Mouse (Mus musculus) heart, embryonic 11.5 days (tissue): ENCODE measurements around the gene Arfip1. TPM values are rescaled to one million over a fixed set of nuclear protein-coding genes. Genes with fewer than 3 reads are reported as not detected.
A peak's percentile ranks its signal among the peaks of the same experiment; 100 is the strongest.

Source experiments
- ATAC-seq: fragments of 200-750 bp; cut with Nextera tagmentation; replicated peaks from 2 replicates; pipeline ENCODE4 v1.8.0; 2017; ENCODE audit warnings: moderate library complexity; ENCODE audit not compliant: insufficient number of reproducible peaks, low FRiP score, low TSS enrichment
- H3K27ac ChIP-seq: fragments of 300-500 bp; sonication (generic); 2 replicates; pipeline ENCODE4 v1.5.1; 2014; ENCODE audit warnings: mild to moderate bottlenecking, low read depth, low read length
- H3K27me3 ChIP-seq: fragments of 300-500 bp; sonication (generic); 2 replicates; pipeline ENCODE4 v1.6.1; 2014; ENCODE audit warnings: mild to moderate bottlenecking, low read length, mixed read lengths; ENCODE audit not compliant: control insufficient read depth, insufficient read depth
- H3K36me3 ChIP-seq: fragments of 300-500 bp; sonication (generic); 2 replicates; pipeline ENCODE4 v1.6.1; 2014; ENCODE audit warnings: mild to moderate bottlenecking, low read length, moderate library complexity, mixed read lengths; ENCODE audit not compliant: control insufficient read depth, insufficient read depth
- H3K4me1 ChIP-seq: fragments of 300-500 bp; sonication (generic); 2 replicates; pipeline ENCODE4 v1.6.1; 2014; ENCODE audit warnings: low read length; ENCODE audit not compliant: control insufficient read depth, insufficient read depth
- H3K4me2 ChIP-seq: fragments of 300-500 bp; sonication (generic); 2 replicates; pipeline ENCODE4 v1.6.1; 2014; ENCODE audit warnings: mild to moderate bottlenecking, moderate library complexity
- H3K4me3 ChIP-seq: fragments of 300-500 bp; sonication (generic); 2 replicates; pipeline ENCODE4 v1.5.1; 2014; ENCODE audit warnings: low read depth, low read length
- H3K9ac ChIP-seq: fragments of 300-500 bp; sonication (generic); 2 replicates; pipeline ENCODE4 v1.6.1; 2014; ENCODE audit warnings: mild to moderate bottlenecking, low read depth, low read length, moderate library complexity
- H3K9me3 ChIP-seq: fragments of 300-500 bp; sonication (generic); replicated peaks from 2 replicates; pipeline ENCODE4 v1.6.1; 2016; ENCODE audit warnings: low read length; ENCODE audit not compliant: control insufficient read depth
- whole genome bisulfite sequencing: fragments of 180-500 bp; shearing (Covaris S2); extraction: QIAGEN DNeasy Blood & Tissue Kit; methylation state at CpG from one replicate; pipeline ENCODE4 v1.1.7; 2014; ENCODE audit not compliant: insufficient replicate concordance; 5-methylcytosine and 5-hydroxymethylcytosine counted together
- polyA plus RNA-seq: library from polyadenylated mRNA; unstranded; fragments of >200 nt; fragmentation: Nextera tagmentation; extraction: Ambion mirVana; gene quantifications from 2 replicates; pipeline ENCODE4 v1.2.1, GENCODE M21; 2014

Arfip1 gene
- polyA plus RNA-seq, 1 experiment from 2014 or later: 42.6 TPM

DNA sequence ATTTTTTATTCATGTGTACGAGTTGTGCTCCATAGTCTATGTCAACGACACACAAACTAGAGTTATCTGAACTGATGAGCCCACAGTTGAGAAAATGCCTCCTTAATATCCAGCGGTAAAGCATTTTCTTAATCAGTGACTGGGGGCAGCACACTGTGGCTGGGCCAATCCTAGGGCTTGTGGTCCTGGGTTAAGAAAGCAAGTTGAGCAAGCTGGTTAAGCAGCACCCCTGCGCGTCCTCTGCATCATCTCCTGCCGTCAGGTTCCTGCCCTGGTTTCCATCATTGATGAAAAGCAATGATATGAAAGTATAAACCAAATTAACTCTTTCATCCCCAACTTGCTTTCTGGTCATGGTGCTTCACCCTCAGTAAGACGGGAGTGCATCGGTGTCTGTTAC, 89.8 kb downstream of the Arfip1 start:
- WGBS: 83% methylated on average over 8 of the region's 8 CpGs
- no peak overlapping the region for H3K27ac ChIP-seq
- peaks cover 9% of the 10 kb centered on the region for H3K4me1 ChIP-seq
- 0 out of 2 replicates have a peak, but pooled peaks cover 3% of the 10 kb centered on the region for H3K36me3 ChIP-seq
- ATAC-seq: no peak
- H3K9ac ChIP-seq: no peak overlapping the region
- H3K27me3 ChIP-seq: no peaks in the 10 kb centered on the region
- no peaks in the 10 kb centered on the region for H3K9me3 ChIP-seq
- no peak overlapping the region for H3K4me2 ChIP-seq
- H3K4me3 ChIP-seq: no peak overlapping the region

- H3K4me2 ChIP-seq: no peak overlapping the region
- H3K4me3 ChIP-seq: no peak overlapping the region
- H3K27ac ChIP-seq: no peak overlapping the region
- ATAC-seq: no peak
- H3K4me1 ChIP-seq: peaks cover 9% of the 10 kb centered on the region
- WGBS: 80% methylated on average over 4 of the region's 4 CpGs
- no peak overlapping the region for H3K9ac ChIP-seq
- no peaks in the 10 kb centered on the region for H3K27me3 ChIP-seq
- 0 out of 2 replicates have a peak, but pooled peaks cover 3% of the 10 kb centered on the region for H3K36me3 ChIP-seq
- no peaks in the 10 kb centered on the region for H3K9me3 ChIP-seq
Measured at GRCm38 (mm10) chr3:84492148-84492547, 90.3 kb downstream of the Arfip1 start.

DNA sequence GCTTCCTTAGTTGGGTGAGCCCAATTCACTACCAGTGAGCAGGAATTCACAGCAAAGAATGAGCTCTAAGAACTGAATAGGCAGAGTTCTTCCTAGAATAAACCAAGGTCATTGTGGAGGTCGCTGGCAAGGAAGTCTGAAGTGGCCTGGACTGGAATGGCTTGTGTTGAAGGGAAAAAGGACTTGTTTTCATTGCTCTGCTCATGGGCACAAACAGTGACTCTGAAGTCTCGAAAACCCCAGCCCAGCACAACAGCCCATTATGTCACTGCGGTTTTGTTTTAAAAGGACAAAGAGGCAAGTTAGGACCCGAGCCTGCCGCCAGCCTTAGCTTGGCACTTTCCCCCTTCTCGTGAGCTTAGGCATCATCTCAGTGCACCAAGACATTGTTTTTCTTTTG, 93.7 kb downstream of the Arfip1 start:
- Histone ChIP-seq H3K4me1 (peaks cover 9% of the 10 kb centered on the region), H3K4me3 (no peak overlapping the region), H3K4me2 (no peak overlapping the region), H3K36me3 (no peaks in the 10 kb centered on the region), H3K9ac (no peak overlapping the region; the same call in 1 of the 2 replicates), H3K9me3 (no peaks in the 10 kb centered on the region), H3K27ac (no peak overlapping the region), H3K27me3 (no peaks in the 10 kb centered on the region)
- no peak for ATAC-seq
- 66% methylated on average over 6 of the region's 6 CpGs for WGBS

DNA sequence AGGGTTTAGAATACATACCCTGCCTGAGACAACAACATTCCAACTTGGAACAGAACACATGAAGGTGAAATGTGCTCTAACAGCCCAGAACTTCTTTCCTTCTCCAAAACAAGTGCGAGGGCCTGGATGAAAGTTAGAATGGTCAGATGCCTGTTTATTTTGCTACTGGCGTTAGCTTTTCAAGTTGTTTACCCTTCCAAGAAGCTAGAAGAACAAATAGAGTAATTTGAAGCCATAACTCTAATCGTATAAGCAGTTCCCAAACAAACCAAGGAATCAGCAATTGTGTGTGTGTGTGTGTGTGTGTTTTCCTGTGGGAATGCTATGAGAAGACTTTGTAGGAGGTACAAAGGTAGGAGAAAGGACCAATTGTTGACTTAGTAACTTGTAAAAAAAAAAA, 97.5 kb downstream of the Arfip1 start:
- H3K9ac ChIP-seq: no peak overlapping the region
- no peaks in the 10 kb centered on the region for H3K9me3 ChIP-seq
- H3K27me3 ChIP-seq: peaks cover 18% of the 10 kb centered on the region; the same call in 1 of the 2 replicates
- no peak for ATAC-seq
- H3K4me3 ChIP-seq: no peak overlapping the region
- H3K4me2 ChIP-seq: no peak overlapping the region
- peaks cover 13% of the 10 kb centered on the region for H3K4me1 ChIP-seq
- no peaks in the 10 kb centered on the region for H3K36me3 ChIP-seq
- H3K27ac ChIP-seq: no peak overlapping the region
- WGBS: 73% methylated on average over 3 of the region's 3 CpGs

DNA sequence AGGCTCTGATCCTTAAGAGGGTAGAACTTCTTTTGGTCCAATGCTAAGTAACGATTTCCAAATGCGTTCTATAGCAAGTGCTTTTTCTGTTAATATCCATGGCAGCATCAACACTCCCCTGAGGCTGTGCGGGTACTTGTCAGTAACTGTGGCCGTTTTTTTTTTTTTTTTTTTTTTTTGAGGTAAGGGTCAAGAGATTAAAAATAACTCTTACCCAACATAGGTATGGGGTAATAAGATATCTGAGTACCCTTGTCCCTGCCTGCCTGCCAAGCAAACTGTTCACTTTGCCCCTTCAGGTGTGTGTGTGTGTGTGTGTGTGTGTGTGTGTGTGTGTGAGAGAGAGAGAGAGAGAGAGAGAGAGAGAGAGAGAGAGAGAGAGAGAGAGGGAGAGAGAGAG, 98.1 kb downstream of the Arfip1 start:
- Histone ChIP-seq H3K9ac (no peak overlapping the region), H3K4me2 (no peak overlapping the region), H3K9me3 (no peaks in the 10 kb centered on the region), H3K36me3 (no peaks in the 10 kb centered on the region), H3K4me1 (peaks cover 16% of the 10 kb centered on the region), H3K4me3 (no peak overlapping the region), H3K27me3 (peaks cover 23% of the 10 kb centered on the region), H3K27ac (no peak overlapping the region)
- WGBS: 77% methylated on average over 4 of the region's 4 CpGs
- ATAC-seq: no peak

DNA sequence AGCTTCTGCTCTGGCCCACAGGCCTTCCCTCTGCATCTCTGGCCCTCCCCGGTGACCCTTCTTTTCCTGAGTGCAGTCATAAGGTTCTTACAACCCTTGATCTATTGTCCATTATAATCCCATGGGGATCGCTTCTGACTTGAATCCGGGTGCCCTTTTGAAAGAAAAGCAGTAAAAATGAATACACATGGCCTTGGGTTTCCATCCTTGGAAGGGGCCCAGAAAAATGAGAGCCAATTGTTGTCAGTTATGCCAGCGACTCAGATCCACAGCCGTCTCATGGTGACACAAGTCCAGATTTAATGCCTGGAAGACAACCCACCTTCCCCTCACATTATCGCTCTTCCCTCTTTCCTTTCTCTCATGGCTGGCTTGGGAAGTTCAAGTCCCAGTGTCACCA, 100.3 kb downstream of the Arfip1 start:
- no peak overlapping the region for H3K4me2 ChIP-seq
- no peak overlapping the region for H3K4me3 ChIP-seq
- peaks cover 45% of the 10 kb centered on the region for H3K27me3 ChIP-seq
- peaks cover 16% of the 10 kb centered on the region for H3K4me1 ChIP-seq
- ATAC-seq: no peak
- no peak overlapping the region for H3K27ac ChIP-seq
- WGBS: 83% methylated on average over 6 of the region's 6 CpGs
- H3K9ac ChIP-seq: no peak overlapping the region
- no peaks in the 10 kb centered on the region for H3K36me3 ChIP-seq
- H3K9me3 ChIP-seq: no peaks in the 10 kb centered on the region

DNA sequence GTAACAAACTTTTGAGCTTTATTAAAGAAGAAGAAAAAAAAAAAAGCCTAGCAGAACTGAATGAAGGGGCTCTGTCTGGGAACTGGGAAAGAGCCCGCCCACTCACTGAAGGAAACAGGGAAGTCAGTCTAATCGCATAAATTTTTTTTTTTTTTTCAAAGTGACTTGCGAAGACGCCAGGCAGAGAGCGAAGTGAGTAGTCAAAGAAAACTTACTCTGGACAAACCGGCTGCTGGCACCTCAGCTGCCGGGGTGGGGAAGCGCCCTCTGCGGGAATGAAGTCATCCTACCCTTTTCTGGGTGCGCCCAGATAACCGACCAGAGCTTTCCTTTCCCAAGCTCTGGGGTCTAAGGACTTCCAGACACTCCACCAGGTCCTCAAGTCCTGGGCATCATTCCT, 101.3 kb downstream of the Arfip1 start:
- Histone ChIP-seq H3K9ac (no peak overlapping the region), H3K27me3 (peaks cover 54% of the 10 kb centered on the region), H3K4me3 (peak overlapping the region; percentile 63), H3K36me3 (no peaks in the 10 kb centered on the region), H3K4me1 (peaks cover 16% of the 10 kb centered on the region), H3K4me2 (peak overlapping the region; percentile 97), H3K27ac (no peak overlapping the region), H3K9me3 (no peaks in the 10 kb centered on the region)
- 2% methylated on average over 11 of the region's 11 CpGs for WGBS
- no peak for ATAC-seq

GRCm38 (mm10) chr3:84480006-84480897, 102.2 kb downstream of the Arfip1 start, which contains the start of gene Fhdc1:
Gene Fhdc1 (minus strand): TSS chr3:84480429.
- Histone ChIP-seq H3K36me3 (no peaks in the 10 kb centered on the region), H3K4me2 (peak within 1 kb of the TSS; percentile 97), H3K4me3 (peak within 1 kb of the TSS; percentile 63), H3K27ac (no peak within 1 kb of the TSS), H3K27me3 (peaks cover 61% of the 10 kb centered on the region), H3K9ac (peak within 1 kb of the TSS; percentile 66), H3K9me3 (no peaks in the 10 kb centered on the region), H3K4me1 (peaks cover 16% of the 10 kb centered on the region)
- peak; percentile 82 for ATAC-seq
- under 1% methylated on average over 78 of the region's 82 CpGs for WGBS
